Mouse (Mus musculus): Measurements from ENCODE around the gene Neurl1b.

Gene Neurl1b

GRCm38 (mm10) chr17:26414523-26415354 lies at the start of gene Neurl1b:
Gene Neurl1b (plus strand): TSS chr17:26414829.
- DNase-seq = peak; percentile 49

DNA sequence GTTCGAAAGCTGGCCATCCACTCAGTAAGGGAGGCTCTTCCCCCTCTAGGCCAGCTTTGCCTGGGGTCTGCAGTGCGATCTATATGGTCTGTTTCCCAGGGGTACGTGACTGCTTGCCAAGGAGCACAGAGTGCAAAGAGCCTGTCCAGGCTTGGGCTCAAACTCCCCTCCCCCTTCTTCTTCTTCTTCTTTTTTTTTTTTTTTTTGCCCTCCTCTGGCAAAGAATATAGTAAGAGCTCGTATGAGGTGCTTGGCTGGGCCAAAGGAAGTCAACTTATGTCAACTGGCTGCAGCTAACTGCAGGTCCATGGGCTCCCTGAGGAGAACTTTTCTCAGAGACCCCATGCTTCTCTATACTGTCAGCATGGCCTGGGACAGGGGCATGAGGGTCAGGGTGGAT lies 47.8 kb upstream of the Neurl1b start:
- DNase-seq = no peak

- DNase-seq = peak; percentile 63
Observed at GRCm38 (mm10) chr17:26368336-26368992, 46.2 kb upstream of the Neurl1b start.

DNA sequence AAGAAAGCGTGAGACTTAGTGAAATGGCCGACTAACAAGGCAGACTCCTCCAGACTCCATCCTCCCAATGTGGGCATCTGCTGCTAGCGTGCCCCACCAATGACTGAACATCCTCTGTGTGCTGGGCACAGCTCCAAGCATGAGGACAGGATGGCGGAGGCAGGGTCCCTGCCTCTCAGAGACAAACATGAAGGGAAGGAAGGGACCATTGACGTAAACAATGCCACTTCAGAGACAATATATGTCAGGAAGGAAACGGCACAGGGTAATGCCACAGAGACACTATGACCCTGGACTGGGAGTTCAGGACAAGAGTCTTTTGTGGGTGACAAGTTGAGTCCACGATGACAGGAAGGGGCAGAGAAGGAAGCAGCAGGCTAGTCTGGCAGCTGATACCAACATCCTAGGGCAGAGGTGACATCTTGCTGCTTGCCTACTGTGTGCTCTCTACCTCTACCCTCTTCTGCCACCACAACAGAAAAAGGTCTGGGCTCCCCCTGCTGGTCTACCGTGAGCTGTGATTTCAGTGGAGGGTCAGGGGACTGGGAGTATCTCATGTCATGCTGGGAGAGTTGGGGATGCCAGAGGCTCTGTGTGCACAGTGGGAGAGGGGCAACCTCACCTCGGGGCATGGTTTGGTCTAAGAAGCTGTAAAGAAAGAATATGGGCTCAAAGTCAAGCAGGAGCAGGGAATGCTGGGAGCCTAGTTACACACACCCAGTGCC lies 43.9 kb upstream of the Neurl1b start:
- peak; percentile 66 for DNase-seq

GRCm38 (mm10) chr17:26371246-26371535 lies 43.4 kb upstream of the Neurl1b start:
- no peak for DNase-seq

GRCm38 (mm10) chr17:26373211-26373610 lies 41.4 kb upstream of the Neurl1b start:
- DNase-seq = no peak

DNA sequence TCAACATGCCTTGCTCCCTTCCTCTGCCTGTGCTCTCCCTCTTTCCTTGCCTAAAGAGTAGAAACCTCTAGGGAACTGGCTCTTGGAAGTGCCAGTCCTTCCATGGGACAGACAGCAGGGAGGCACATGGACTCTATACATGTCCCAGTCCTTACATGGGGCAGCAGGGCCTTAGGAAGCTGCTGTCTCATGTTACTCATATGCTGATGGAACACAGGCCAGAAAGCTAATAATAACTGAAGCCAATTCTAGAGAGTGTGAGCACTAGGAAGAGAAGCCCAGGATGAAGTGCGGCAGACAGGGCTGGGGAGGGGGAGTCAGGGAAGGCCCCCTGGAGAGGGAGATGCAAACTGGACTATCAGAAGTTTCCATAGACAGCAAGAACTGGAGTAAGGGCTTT lies 38.2 kb upstream of the Neurl1b start:
- DNase-seq = no peak

DNA sequence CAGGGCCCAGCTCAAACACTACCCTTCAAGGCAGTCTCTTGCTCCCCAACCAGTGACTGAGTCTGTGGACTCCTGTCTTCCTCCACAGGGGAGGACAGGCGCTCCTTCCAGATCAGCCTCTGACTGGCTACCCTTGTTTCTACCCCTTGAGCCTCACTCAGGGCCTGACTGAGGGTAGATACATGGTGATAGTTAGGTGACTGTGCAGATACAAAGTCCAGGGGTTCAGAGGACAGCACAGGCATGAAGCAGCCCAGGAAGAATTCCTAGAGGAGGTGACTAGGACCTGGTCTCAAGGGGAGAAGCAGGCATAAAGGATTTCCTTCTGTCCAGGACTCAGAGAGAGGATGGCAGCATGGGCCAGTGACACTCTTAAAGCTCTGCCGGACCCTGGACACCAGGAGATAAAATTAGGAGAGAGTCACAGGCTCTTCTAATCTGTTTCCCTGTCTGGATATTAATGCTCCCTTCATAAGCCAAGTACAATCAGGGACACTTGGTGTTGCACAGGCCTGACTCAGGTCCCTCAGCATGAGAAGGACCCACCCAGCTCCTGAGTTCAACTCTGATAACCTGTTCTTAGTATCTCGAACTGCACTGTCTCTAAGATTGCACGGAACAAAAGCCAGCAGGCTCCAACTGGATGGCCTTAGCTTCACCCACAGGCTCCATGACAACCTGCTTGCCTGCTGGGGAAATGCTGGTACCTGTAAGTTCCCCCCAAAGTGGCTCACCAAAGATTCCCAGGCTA lies 37.5 kb upstream of the Neurl1b start:
- no peak for DNase-seq

- no peak for DNase-seq
Observed at GRCm38 (mm10) chr17:26380280-26380985, 34.2 kb upstream of the Neurl1b start.

DNA sequence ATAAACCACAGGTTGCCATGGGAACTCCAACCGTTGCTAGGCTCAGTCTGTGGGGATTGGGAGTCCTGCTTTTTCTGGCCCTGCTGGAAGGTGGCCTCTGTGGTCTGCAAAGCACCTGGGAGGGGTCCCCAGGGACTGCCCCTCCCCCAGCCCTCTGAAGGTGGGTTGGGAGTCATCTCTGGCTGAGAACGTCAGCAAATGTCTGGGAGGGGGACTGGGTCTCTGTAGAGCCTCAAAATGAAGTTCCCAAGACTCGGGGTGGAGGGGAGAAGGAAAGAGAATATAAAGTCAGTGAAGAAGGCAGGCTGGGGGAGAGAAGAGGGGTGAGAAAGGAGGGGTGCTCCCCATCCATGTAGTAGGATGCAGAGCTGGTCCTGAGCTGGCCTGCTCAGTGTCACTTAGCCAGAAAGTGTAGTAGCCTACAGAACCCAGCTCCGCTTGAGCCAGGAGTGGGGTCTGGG lies 33.6 kb upstream of the Neurl1b start:
- peak; percentile 64 for DNase-seq

GRCm38 (mm10) chr17:26381613-26382012 lies 33.0 kb upstream of the Neurl1b start:
- no peak for DNase-seq

DNA sequence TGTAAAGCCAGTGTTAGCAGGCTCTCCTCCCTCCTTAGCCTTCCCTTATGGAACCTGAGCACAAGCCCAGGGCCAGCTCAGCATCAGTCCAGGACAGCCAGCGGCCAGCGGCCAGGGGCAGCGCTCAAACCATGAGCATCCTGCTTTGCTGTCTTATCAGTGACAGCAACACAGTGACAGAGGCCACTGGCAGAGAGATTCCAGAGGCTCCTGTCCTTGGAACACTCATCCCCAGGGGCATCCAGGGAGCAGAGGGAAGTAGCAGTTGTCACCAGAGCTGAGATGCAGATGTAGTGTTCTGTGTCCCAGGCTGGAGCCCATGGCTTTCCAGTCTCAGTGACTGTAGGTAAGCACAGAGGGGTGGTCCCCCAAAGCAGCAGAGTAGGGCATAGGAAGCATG lies 32.5 kb upstream of the Neurl1b start:
- no peak for DNase-seq

GRCm38 (mm10) chr17:26382687-26383086 lies 31.9 kb upstream of the Neurl1b start:
- DNase-seq = no peak

DNA sequence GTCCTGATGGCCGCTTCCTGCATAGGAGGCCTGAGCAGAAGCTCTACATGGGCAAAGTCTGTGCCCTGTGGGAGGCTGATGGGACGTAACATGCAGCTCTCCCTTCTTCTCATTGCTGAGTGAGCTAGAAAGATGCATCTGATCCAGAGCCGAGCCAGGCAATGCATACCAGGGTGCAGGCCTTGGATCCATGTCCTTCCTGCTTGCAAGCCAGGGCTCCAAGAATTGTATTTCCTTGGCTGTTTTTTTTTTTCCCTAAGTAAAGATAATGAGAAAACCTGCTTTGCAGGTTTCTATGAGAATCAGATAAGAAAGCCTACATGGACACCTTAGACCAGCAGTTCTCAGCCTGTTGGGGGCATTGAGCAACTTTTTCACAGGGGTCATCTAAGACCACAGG lies 30.5 kb upstream of the Neurl1b start:
- no peak for DNase-seq

DNA sequence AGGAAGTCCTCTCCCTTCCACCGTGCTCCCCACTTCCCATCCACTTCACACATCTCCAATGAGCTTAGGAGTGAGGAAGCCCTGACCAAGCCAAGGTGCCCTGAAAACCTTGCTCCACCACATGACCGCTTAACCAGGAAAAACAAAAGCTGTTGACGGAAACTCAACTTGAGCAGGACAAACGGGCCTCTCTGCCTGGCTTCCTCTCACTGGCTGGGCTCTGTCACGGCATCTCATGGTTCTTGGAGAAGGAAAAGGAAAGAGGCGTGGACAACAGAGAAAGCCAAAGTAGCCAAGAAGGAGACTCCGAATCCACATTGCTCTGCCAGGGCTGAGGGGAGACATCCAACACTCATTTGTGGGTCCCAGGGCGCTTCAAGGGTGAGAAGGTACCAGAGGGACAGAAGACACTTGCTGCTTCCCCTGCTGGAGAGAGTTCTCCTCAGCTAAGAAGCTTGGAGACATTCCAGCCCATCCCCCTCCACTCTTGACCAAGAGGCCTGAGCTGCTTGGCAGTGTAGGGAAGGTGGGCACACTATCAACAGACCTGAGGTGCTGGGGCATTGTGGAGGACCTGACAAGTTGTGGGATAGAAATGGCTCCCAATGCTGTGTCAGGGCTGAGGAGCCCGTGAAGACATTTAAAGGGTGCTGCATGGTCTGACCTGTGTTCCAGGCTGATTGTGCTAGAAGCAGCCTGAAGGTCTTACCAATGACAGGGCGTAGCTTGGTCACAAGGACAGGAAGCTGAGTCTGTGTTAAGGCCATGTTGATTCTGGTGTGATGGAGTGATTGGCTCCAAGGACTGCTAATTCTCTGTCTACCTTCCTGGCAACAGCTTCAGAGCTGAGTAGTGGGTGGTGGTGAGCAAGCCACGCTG lies 29.1 kb upstream of the Neurl1b start:
- no peak for DNase-seq

GRCm38 (mm10) chr17:26386131-26386481 lies 28.5 kb upstream of the Neurl1b start:
- no peak for DNase-seq

- no peak for DNase-seq
Observed at GRCm38 (mm10) chr17:26388106-26388505, 26.5 kb upstream of the Neurl1b start.

DNA sequence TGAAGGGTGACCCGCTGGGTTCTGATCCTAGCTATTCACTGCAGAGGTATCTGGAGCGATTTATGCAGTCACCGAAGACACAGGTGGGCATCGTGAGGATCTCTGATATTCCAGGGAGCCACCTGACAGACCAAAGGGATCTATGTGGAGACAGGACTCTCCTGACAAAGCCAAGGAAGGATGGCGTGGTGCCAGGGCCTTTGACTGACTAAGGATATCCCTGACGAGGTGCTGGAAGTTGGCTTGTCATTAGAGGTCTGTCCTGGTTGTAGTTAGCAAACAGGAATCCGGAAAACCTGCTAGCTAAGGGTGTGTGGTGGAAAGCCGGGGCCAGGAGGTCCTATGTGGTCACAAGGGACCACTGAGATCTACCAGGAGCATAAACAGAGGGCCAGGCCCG lies 25.4 kb upstream of the Neurl1b start:
- no peak for DNase-seq

- no peak for DNase-seq
Observed at GRCm38 (mm10) chr17:26390666-26391065, 24.0 kb upstream of the Neurl1b start.

DNA sequence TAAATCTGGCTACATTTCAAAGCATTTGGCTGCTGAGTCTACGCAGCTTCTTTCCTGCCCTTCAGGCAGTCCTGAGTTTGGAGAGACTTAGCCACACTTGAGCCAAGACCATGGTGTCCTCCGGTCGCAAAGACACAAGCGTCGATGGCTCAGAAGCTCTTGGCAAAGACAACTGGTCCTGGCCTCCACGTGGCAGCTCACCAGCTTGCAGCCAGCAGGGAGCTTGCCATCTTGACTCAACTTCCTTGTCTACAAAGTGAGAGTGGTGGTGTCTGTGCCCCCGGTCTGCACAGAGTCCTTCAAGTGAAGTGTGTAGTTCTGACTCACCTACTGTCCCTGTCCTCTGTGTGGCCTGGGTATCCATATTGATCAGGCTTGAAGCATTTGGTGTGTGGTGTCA lies 22.3 kb upstream of the Neurl1b start:
- no peak for DNase-seq

GRCm38 (mm10) chr17:26396765-26397164 lies 17.9 kb upstream of the Neurl1b start:
- DNase-seq = no peak

Measured in right cerebral cortex, adult 18-20 months (tissue).